Mouse (Mus musculus) cerebral cortex, adult 2 months (tissue): ENCODE data around the gene Pxmp2.

ENCODE experiments used
- WGBS: fragments of 180-500 bp; shearing (Covaris S2); methylation state at CpG from one replicate; pipeline ENCODE4 v1.1.7; 2018; 5-methylcytosine and 5-hydroxymethylcytosine counted together

Pxmp2 gene

GRCm38 (mm10) chr5:110230780-110231461 is 55.1 kb downstream of the Pxmp2 start, which contains the start of gene Ankle2:
Gene Ankle2, plus strand, starts transcription at chr5:110231004.
- WGBS = under 1% methylated on average over 79 of the region's 81 CpGs

- WGBS = 2% methylated on average over 8 of the region's 8 CpGs
Observed at GRCm38 (mm10) chr5:110230401-110230779, 55.6 kb downstream of the Pxmp2 start.

GRCm38 (mm10) chr5:110227336-110227883 is 58.6 kb downstream of the Pxmp2 start:
- 69% methylated on average over 1 of the region's 1 CpGs for WGBS

- 66% methylated on average over 3 of the region's 3 CpGs for WGBS
Observed at GRCm38 (mm10) chr5:110225056-110225455, 60.9 kb downstream of the Pxmp2 start.
